Mouse (Mus musculus): ENCODE measurements around the gene Rln3. TPM values are rescaled to one million over a fixed set of nuclear protein-coding genes. Genes with fewer than 3 reads are reported as not detected.
"Not testable (repeated sequence)": the region's sequence is repeated elsewhere in the genome, so short reads cannot be mapped to it uniquely, and the experiment has no call there.

Rln3 gene
- polyA plus RNA-seq, 1 experiment from 2014 or later, result 0.48 TPM

DNA sequence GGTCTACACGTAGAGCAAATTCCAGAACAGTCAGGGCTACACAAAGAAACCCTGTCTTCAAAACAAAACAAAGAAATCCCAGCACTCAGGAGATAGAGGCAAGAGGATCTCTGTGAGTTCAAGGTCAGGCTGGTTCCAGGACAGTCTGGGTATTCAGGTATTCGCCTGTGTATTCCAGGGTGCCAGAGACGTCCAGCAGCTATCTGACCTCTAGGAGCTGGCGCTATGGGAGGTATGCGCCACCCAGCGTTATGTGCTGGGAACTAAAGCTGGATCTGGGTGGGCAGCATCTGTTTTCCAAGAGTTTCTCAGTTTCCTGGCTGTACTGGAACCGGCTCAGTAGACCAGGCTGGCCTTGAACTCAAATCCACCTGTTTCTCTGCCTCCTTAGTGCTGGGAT lies 36.4 kb downstream of the Rln3 start:
- peaks cover 34% of the 10 kb centered on the region for H3K27me3 ChIP-seq (ENCODE audit: control insufficient read depth, insufficient read depth, low read length)
- H3K36me3 ChIP-seq (ENCODE audit: control insufficient read depth, insufficient read depth, low read length), result no peaks in the 10 kb centered on the region
- no peaks in the 10 kb centered on the region for H3K9me3 ChIP-seq (ENCODE audit: control insufficient read depth, low read length)
- H3K9ac ChIP-seq (ENCODE audit: low read depth, low read length), result no peak overlapping the region
- no peak for ATAC-seq (ENCODE audit: low FRiP score)
- H3K4me1 ChIP-seq (replicated peaks; ENCODE audit: control insufficient read depth, insufficient read depth, low read length), result peaks cover 17% of the 10 kb centered on the region
- DNase-seq (ENCODE audit: low spot score), result peak; percentile 43
- WGBS, result 33% methylated on average over 7 of the region's 7 CpGs
- H3K4me2 ChIP-seq (replicated peaks; ENCODE audit: low read depth, low read length), result no peak overlapping the region
- no peak overlapping the region for H3K4me3 ChIP-seq (ENCODE audit: low read depth, low read length)
- H3K27ac ChIP-seq (ENCODE audit: low read depth, low read length), result no peak overlapping the region

DNA sequence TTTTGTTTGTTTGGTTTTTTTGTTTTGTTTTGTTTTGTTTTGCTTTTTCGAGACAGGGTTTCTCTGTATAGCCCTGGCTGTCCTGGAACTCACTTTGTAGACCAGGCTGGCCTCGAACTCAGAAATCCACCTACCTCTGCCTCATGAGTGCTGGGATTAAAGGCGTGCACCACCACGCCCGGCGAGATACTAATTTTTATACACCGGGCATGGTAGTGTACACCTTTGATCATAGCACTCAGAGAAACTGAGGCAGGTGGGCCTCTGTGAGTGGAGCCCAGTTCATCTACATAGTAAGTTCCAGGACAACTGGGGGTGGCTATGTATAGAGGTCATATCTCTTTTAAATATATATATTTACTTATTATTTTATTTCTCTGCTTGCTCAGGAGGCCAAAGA lies 39.3 kb downstream of the Rln3 start:
- not testable (repeated sequence) for H3K36me3 ChIP-seq (ENCODE audit: control insufficient read depth, insufficient read depth, low read length); DNase-seq (ENCODE audit: low spot score); H3K9me3 ChIP-seq (ENCODE audit: control insufficient read depth, low read length); H3K4me2 ChIP-seq (replicated peaks; ENCODE audit: low read depth, low read length); ATAC-seq (ENCODE audit: low FRiP score); H3K9ac ChIP-seq (ENCODE audit: low read depth, low read length); H3K27ac ChIP-seq (ENCODE audit: low read depth, low read length); H3K4me3 ChIP-seq (ENCODE audit: low read depth, low read length)
- Histone ChIP-seq H3K27me3 (ENCODE audit: control insufficient read depth, insufficient read depth, low read length) (peaks cover 28% of the 10 kb centered on the region), H3K4me1 (replicated peaks; ENCODE audit: control insufficient read depth, insufficient read depth, low read length) (peaks cover 11% of the 10 kb centered on the region)
- WGBS, result 93% methylated on average over 7 of the region's 7 CpGs

DNA sequence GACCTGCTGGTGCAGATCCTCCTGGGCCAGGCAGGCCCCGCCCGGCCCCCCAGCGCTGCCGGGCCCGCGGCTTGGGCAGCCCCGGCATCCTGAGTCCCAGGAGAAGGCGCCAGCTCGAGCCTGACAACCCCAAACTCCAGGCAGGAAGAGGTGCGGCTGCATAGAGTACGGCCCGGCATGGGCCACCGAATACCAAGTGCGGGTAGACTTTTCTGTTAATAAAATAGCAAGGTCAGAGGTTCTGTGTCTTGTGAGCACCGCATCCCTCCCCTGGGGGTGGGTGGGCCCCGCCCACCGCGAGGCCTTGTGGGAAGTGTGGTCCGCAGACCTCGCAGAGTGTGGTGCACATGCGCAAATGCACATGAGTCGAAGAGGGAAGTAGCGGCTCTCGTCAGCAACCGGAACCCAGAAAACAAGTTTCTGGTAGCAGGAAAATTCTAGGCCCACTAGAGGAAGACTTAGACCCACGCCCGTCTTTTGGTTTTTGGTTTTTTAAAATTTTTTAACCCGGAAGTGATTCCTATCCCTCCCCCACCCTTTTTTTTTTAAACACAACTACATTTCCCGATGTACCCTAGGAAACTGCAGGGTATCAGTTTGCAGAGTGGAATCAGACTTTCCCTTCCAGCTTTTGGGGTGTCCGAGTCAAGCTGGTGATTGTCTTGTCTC lies 40.1 kb downstream of the Rln3 start:
- Histone ChIP-seq H3K9me3 (ENCODE audit: control insufficient read depth, low read length) (no peaks in the 10 kb centered on the region), H3K27me3 (ENCODE audit: control insufficient read depth, insufficient read depth, low read length) (peaks cover 24% of the 10 kb centered on the region), H3K4me1 (replicated peaks; ENCODE audit: control insufficient read depth, insufficient read depth, low read length) (peaks cover 9% of the 10 kb centered on the region), H3K27ac (ENCODE audit: low read depth, low read length) (0 out of 2 replicates have a peak overlapping the region, but pooled peaks have one; percentile 9), H3K36me3 (ENCODE audit: control insufficient read depth, insufficient read depth, low read length) (peaks cover under 1% of the 10 kb centered on the region; the same call in 1 of the 2 replicates), H3K9ac (ENCODE audit: low read depth, low read length) (peak overlapping the region; percentile 65), H3K4me3 (ENCODE audit: low read depth, low read length) (peak overlapping the region; percentile 51), H3K4me2 (replicated peaks; ENCODE audit: low read depth, low read length) (peak overlapping the region; percentile 84)
- DNase-seq (ENCODE audit: low spot score) (peak; percentile 94), ATAC-seq (ENCODE audit: low FRiP score) (peak; percentile 82)
- WGBS, result under 1% methylated on average over 29 of the region's 30 CpGs

DNA sequence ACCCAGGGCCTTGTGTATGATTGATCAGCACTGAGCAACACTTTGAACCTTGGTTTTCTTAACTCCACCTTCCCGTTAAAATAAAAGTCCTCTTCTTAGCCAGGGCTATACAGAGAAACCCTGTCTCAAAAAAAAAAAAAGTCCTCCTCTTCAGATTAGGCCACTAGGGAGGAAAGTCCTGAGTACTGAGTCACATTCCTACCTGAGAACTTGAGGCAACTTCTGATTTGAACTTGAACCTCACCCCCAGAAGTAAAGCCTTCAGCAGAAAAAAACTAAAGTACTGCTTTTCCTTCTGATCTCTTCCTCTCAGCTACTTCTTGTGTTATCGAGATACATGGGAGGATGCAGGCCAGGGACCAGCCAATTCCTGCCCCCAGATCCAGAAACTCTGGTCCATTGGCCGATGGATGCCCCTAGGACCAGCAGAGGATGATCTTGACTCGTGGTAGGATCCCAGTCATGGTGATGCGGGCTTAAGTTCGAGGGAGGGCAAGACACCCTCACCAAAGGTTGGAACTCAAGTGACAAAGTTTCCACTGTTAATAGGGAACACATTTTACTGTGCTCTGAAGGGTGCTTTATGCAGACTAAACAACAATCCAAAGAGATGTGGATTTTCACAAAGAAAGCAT lies 41.1 kb downstream of the Rln3 start:
- H3K27ac ChIP-seq (ENCODE audit: low read depth, low read length), result no peak overlapping the region
- H3K9ac ChIP-seq (ENCODE audit: low read depth, low read length), result no peak overlapping the region
- H3K9me3 ChIP-seq (ENCODE audit: control insufficient read depth, low read length), result no peaks in the 10 kb centered on the region
- DNase-seq (ENCODE audit: low spot score) (no peak), ATAC-seq (ENCODE audit: low FRiP score) (no peak)
- 76% methylated on average over 6 of the region's 6 CpGs for WGBS
- H3K4me3 ChIP-seq (ENCODE audit: low read depth, low read length), result no peak overlapping the region
- H3K4me2 ChIP-seq (replicated peaks; ENCODE audit: low read depth, low read length), result peak overlapping the region; percentile 84; the same call in 1 of the 2 replicates
- H3K4me1 ChIP-seq (replicated peaks; ENCODE audit: control insufficient read depth, insufficient read depth, low read length), result peaks cover 17% of the 10 kb centered on the region
- H3K27me3 ChIP-seq (ENCODE audit: control insufficient read depth, insufficient read depth, low read length), result peaks cover 27% of the 10 kb centered on the region
- H3K36me3 ChIP-seq (ENCODE audit: control insufficient read depth, insufficient read depth, low read length), result peaks cover 5% of the 10 kb centered on the region; the same call in 1 of the 2 replicates

DNA sequence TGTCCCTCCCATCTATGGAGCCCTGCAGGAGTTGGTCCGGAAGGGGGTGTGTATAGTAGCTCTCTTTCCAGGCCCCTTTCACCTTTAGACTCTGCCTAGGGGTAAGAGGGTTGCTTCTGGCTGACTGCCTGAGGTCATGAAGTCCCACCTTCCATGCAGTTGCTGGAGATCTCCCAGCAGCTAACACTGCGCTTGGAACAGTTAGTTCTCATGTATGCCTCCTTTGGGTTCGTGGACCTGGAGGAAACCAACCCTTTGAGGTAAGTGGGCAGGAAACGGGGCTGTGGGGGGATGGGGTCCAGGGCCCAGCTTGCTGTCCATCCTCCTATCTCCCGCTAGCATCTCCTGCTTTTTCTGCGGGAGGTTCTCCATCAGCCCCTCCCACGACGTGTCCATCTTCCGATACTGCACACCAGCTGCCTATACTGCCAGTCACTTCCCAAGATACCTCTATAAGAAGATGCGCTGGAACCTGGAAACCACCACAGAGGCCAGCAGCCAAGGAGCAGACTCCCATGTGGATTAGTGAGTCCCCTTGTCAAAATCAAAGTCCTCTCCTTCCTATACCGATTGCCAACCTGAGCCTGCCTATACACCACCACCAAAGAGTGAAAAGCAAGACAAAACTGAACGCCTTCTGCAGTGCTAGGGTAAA lies 41.7 kb downstream of the Rln3 start:
- Histone ChIP-seq H3K27ac (ENCODE audit: low read depth, low read length) (no peak overlapping the region), H3K4me2 (replicated peaks; ENCODE audit: low read depth, low read length) (no peak overlapping the region), H3K27me3 (ENCODE audit: control insufficient read depth, insufficient read depth, low read length) (peaks cover 27% of the 10 kb centered on the region), H3K9me3 (ENCODE audit: control insufficient read depth, low read length) (no peaks in the 10 kb centered on the region), H3K36me3 (ENCODE audit: control insufficient read depth, insufficient read depth, low read length) (peaks cover 5% of the 10 kb centered on the region; the same call in 1 of the 2 replicates), H3K4me3 (ENCODE audit: low read depth, low read length) (no peak overlapping the region), H3K9ac (ENCODE audit: low read depth, low read length) (no peak overlapping the region), H3K4me1 (replicated peaks; ENCODE audit: control insufficient read depth, insufficient read depth, low read length) (peaks cover 18% of the 10 kb centered on the region)
- 59% methylated on average over 12 of the region's 12 CpGs for WGBS
- DNase-seq (ENCODE audit: low spot score) (no peak), ATAC-seq (ENCODE audit: low FRiP score) (no peak)

DNA sequence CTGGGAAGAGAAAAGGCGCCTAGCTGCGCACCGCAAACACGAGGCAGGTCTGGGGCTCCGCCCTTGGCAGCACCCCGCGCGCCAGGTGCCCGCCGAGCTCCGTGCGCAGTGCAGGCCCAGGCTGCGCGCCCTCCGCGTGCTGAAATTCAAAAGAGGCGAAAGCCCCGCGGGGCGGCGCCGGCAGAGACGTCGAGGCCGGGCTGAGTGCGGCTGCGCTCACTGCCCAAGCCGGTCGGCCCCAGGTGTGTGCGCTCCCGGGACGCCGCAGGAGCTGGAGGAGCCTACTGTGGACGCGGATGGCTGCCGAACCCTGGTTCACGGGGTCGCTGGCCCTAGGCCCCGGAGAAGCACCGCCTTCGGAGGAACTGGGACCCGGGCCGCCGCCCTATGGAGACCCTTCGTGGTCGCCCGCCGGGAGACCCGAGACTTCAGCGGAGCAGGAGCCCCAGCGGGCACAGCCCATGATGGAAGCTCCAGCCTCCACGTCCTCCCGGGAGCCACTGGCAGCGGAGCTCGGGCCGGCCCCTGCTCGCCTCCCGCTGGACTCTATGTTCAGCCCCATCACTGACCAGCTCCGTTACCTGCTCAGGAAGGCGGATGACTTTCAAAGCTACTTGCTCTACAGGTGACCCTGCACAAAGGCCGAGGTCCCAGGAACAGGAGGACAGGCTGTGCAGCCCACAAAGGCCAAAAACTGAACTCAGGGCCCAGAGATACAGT lies 43.4 kb downstream of the Rln3 start, which contains the start of gene 1700067K01Rik:
Gene 1700067K01Rik (plus strand): TSS at position 222 of the 720 bp plus-strand sequence.
- peaks cover 18% of the 10 kb centered on the region for H3K4me1 ChIP-seq (replicated peaks; ENCODE audit: control insufficient read depth, insufficient read depth, low read length)
- H3K27ac ChIP-seq (ENCODE audit: low read depth, low read length), result no peak within 1 kb of the TSS
- H3K36me3 ChIP-seq (ENCODE audit: control insufficient read depth, insufficient read depth, low read length), result peaks cover 5% of the 10 kb centered on the region; the same call in 1 of the 2 replicates
- H3K4me3 ChIP-seq (ENCODE audit: low read depth, low read length), result peak within 1 kb of the TSS; percentile 4
- peaks cover 27% of the 10 kb centered on the region for H3K27me3 ChIP-seq (ENCODE audit: control insufficient read depth, insufficient read depth, low read length)
- 18% methylated on average over 61 of the region's 61 CpGs for WGBS
- H3K9me3 ChIP-seq (ENCODE audit: control insufficient read depth, low read length), result no peaks in the 10 kb centered on the region
- H3K9ac ChIP-seq (ENCODE audit: low read depth, low read length), result 0 out of 2 replicates have a peak within 1 kb of the TSS, but pooled peaks have one; percentile 23
- no peak for ATAC-seq (ENCODE audit: low FRiP score)
- DNase-seq (ENCODE audit: low spot score), result peak; percentile 33
- peak within 1 kb of the TSS; percentile 14 for H3K4me2 ChIP-seq (replicated peaks; ENCODE audit: low read depth, low read length)

DNA sequence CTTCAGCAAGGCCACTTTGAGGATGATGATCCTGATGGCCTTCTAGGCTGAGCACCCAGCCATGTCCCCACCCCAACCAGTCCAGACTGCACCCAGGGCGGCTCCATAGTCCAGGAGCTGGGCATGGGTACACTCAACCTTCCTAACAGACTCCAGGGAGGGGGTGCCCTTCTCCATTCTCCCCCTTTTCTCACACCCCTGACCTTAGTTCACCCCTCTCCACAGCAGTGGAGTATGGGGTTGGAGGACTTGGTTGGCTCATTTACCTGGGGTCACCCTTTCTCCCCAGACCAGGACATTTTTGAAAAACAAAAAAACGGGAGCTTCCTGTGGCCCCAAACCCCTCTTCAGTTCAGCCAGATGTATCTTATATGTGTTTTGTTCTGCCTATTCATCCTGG lies 45.0 kb downstream of the Rln3 start:
- peaks cover 27% of the 10 kb centered on the region for H3K27me3 ChIP-seq (ENCODE audit: control insufficient read depth, insufficient read depth, low read length)
- WGBS, result 82% methylated on average over 2 of the region's 2 CpGs
- no peaks in the 10 kb centered on the region for H3K9me3 ChIP-seq (ENCODE audit: control insufficient read depth, low read length)
- H3K4me3 ChIP-seq (ENCODE audit: low read depth, low read length), result no peak overlapping the region
- peaks cover 5% of the 10 kb centered on the region; the same call in 1 of the 2 replicates for H3K36me3 ChIP-seq (ENCODE audit: control insufficient read depth, insufficient read depth, low read length)
- DNase-seq (ENCODE audit: low spot score) (no peak), ATAC-seq (ENCODE audit: low FRiP score) (no peak)
- H3K27ac ChIP-seq (ENCODE audit: low read depth, low read length), result no peak overlapping the region
- no peak overlapping the region for H3K4me2 ChIP-seq (replicated peaks; ENCODE audit: low read depth, low read length)
- 0 out of 2 replicates have a peak overlapping the region, but pooled peaks have one; percentile 27 for H3K9ac ChIP-seq (ENCODE audit: low read depth, low read length)
- peaks cover 18% of the 10 kb centered on the region for H3K4me1 ChIP-seq (replicated peaks; ENCODE audit: control insufficient read depth, insufficient read depth, low read length)

DNA sequence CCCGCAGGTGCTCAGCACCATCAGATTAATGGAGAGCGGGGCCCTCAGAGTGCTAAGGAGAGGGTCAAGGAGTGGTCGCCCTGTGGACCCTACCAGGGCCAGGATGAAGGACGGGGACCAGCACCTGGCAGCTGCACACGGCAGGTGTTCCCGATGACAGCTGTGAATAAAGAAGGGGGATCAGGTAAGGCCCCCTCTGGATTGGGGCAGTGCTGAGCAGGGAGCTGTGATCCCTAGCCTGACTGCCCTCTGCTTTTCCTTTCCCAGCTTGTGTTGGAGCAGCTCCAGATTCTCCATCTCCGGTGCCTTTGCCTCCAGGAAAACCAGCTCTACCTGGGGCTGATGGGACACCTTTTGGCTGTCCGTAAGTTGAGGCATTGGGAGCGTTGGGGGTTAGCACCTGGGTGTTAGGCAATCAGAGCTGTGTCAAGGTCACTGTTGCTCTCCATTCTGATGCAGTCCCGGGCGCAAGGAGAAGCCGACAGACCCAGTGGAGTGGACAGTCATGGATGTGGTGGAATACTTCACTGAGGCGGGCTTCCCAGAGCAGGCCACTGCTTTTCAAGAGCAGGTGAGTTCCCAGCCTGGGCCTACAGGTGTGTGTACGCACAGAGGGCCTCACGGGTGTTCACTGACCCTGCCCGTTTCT lies 45.6 kb downstream of the Rln3 start:
- H3K27ac ChIP-seq (ENCODE audit: low read depth, low read length), result no peak overlapping the region
- H3K27me3 ChIP-seq (ENCODE audit: control insufficient read depth, insufficient read depth, low read length), result peaks cover 27% of the 10 kb centered on the region
- ATAC-seq (ENCODE audit: low FRiP score) (no peak), DNase-seq (ENCODE audit: low spot score) (no peak)
- peaks cover 5% of the 10 kb centered on the region; the same call in 1 of the 2 replicates for H3K36me3 ChIP-seq (ENCODE audit: control insufficient read depth, insufficient read depth, low read length)
- H3K4me1 ChIP-seq (replicated peaks; ENCODE audit: control insufficient read depth, insufficient read depth, low read length), result peaks cover 15% of the 10 kb centered on the region
- H3K4me2 ChIP-seq (replicated peaks; ENCODE audit: low read depth, low read length), result peak overlapping the region; percentile 84
- H3K9me3 ChIP-seq (ENCODE audit: control insufficient read depth, low read length), result no peaks in the 10 kb centered on the region
- H3K9ac ChIP-seq (ENCODE audit: low read depth, low read length), result peak overlapping the region; percentile 67
- peak overlapping the region; percentile 70 for H3K4me3 ChIP-seq (ENCODE audit: low read depth, low read length)
- WGBS, result 66% methylated on average over 16 of the region's 16 CpGs
